Mouse (Mus musculus) telencephalon, adult 2 months (tissue): ENCODE results near the gene Abhd12.
A peak's percentile ranks its signal among the peaks of the same experiment; 100 is the strongest.

Experiments used
- DNase-seq: peaks from one replicate; pipeline ENCODE4 v3.0.0-alpha.2; 2011; ENCODE audit warnings: low read depth, low spot score

Abhd12 gene

GRCm38 (mm10) chr2:150816676-150817402 lies 87.7 kb downstream of the Abhd12 start:
- DNase-seq, result no peak

- no peak for DNase-seq
Measured at GRCm38 (mm10) chr2:150812816-150813215, 91.7 kb downstream of the Abhd12 start.

GRCm38 (mm10) chr2:150810603-150811002 lies 93.9 kb downstream of the Abhd12 start:
- no peak for DNase-seq

- no peak for DNase-seq
Measured at GRCm38 (mm10) chr2:150808812-150809211, 95.7 kb downstream of the Abhd12 start.

GRCm38 (mm10) chr2:150808381-150808780 lies 96.2 kb downstream of the Abhd12 start:
- DNase-seq, result no peak

GRCm38 (mm10) chr2:150803035-150803434 lies 101.5 kb downstream of the Abhd12 start:
- DNase-seq, result no peak

- DNase-seq, result no peak
Measured at GRCm38 (mm10) chr2:150800616-150801015, 103.9 kb downstream of the Abhd12 start.

GRCm38 (mm10) chr2:150798084-150798483 lies 106.5 kb downstream of the Abhd12 start:
- DNase-seq, result no peak

GRCm38 (mm10) chr2:150793320-150793719 lies 111.2 kb downstream of the Abhd12 start:
- DNase-seq, result no peak

GRCm38 (mm10) chr2:150788768-150789550 lies 115.6 kb downstream of the Abhd12 start:
- no peak for DNase-seq

GRCm38 (mm10) chr2:150787234-150787771 lies 117.2 kb downstream of the Abhd12 start:
- no peak for DNase-seq

- peak; percentile 84 for DNase-seq
Measured at GRCm38 (mm10) chr2:150786251-150787180, 118.0 kb downstream of the Abhd12 start, which contains the start of gene Pygb. TSS of gene Pygb (plus strand) at chr2:150786735.

- no peak for DNase-seq
Measured at GRCm38 (mm10) chr2:150782801-150783200, 121.7 kb downstream of the Abhd12 start.
